Mouse (Mus musculus) layer of hippocampus, adult 2 months (tissue): ENCODE measurements around the gene Snx33. TPM values are rescaled to one million over a fixed set of nuclear protein-coding genes. Genes with fewer than 3 reads are reported as not detected.

Experiments
- DNase-seq, 2 experiments: peaks; one replicate each; pipeline ENCODE4 v3.0.0; 2022; ENCODE audit warnings: low spot score in 2 of 2
- H3K27ac ChIP-seq: fragments of 200-600 bp; 2 replicates; pipeline ENCODE4 v1.8.1; 2022
- H3K4me3 ChIP-seq: fragments of 200-600 bp; 2 replicates; pipeline ENCODE4 v1.8.1; 2022; ENCODE audit warnings: mild to moderate bottlenecking
- CTCF ChIP-seq: fragments of 200-600 bp; conservative IDR thresholded peaks from 2 replicates; pipeline ENCODE4 v1.8.1; 2022; ENCODE audit warnings: antibody characterized with exemption, mild to moderate bottlenecking, moderate library complexity
- total RNA-seq, 2 experiments: library from RNA; stranded (reverse); gene quantifications; 2 replicates each; pipeline ENCODE4 v1.2.3; 2021

Snx33 gene
- total RNA-seq, 2 experiments from 2014 or later: 7.2 to 8.9 TPM

DNA sequence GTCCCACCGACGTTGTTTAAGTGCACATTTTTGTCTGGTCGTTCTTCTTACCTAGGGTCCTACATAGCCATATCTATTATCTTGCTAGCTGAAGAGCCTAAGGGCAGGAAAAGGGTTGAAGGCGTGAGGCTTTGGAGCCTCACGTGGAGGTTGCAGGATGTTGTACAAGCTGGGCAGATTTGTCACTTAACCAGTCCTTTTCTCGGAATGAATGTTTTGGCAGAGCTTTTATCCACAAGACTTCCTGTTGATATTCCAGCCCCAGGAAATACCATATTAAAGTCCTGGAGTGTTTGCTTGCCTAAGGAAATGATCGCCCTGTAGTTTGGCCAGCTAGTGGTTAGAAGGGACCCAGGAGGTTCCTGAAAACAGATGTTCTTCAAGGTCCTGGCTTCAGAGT is 10.2 kb upstream of the Snx33 start:
- Histone ChIP-seq H3K4me3 (peak overlapping the region; percentile 88), H3K27ac (peak overlapping the region; percentile 92)
- no peak for DNase-seq
- no peak for TF ChIP-seq CTCF

DNA sequence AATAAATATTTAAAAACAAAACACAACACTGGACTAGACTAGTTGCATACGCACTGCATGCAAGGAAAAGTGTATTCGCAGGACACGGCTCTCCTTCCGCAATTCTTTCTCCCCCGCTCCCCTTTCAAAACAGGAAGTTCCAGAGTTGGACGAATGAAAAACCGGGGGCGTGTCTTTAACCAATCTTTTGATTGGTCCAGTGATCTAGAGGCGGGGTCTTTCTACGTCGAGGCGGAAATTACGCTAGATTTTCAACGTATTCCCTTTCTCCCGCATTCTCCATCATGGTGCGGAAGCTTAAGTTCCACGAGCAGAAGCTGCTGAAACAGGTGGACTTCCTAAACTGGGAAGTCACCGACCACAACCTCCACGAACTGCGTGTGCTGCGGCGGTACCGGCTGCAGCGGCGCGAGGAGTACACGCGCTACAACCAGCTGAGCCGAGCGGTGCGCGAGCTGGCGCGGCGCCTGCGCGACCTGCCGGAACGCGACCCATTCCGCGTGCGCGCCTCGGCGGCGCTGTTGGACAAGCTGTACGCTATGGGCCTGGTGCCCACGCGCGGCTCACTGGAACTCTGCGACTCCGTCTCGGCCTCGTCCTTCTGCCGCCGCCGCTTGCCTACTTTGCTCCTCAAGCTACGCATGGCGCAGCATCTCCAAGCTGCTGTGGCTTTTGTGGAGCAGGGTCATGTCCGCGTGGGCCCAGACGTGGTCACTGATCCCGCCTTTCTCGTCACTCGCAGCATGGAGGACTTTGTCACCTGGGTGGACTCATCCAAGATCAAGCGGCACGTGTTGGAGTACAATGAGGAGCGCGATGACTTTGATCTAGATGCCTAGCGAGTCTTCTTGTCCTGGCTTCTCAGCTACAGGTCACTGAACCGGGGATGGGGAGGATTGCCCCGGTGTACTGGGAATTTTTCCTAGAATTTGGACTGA is 9.3 kb upstream of the Snx33 start, which contains the start of gene Imp3:
Imp3 (plus strand) TSS at position 253 of the 938 bp plus-strand sequence.
- TF ChIP-seq CTCF: peak; percentile 41
- peak; percentile 89 to 94 for DNase-seq
- Histone ChIP-seq H3K27ac (peak within 1 kb of the TSS; percentile 92), H3K4me3 (peak within 1 kb of the TSS; percentile 88)

DNA sequence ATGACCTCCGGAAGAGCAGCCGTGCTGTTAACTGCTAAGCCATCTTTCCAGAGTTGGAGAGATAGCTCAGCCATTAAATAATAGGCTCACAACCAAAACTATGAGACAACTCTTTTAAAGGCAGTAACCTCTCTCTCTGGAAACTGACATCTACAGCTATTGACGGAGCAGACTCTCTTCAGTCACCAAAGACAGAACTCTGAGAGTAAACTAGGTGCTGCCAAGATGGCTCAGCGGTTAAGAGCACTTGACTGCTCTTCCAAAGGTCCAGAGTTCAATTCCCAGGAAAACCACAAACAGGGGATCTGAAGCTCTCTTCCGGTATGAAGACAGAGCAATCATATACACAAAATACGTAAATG is 8.7 kb upstream of the Snx33 start:
- peak overlapping the region; percentile 92 for H3K27ac ChIP-seq
- TF ChIP-seq CTCF: no peak
- peak overlapping the region; percentile 88 for H3K4me3 ChIP-seq
- DNase-seq: no peak

DNA sequence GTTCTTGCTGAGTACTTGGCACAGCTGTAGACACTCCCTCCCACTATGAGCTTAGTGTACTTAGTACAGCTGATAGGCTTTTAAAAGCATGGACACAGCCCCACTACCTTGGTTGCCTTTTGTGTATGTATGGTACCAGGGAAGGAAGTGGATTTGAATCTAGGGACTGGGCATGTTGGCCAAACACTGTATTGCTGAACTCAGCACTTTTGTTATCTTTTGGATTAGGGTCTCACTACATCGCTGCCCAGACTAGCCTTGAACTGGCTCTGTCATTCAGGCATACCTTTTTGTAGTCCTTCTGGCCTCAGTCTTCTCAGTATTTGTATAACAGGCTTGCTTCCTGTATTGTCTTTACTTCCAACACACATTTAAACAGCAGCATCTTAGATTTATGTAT is 2.4 kb upstream of the Snx33 start:
- Histone ChIP-seq H3K27ac (no peak overlapping the region), H3K4me3 (no peak overlapping the region)
- no peak for TF ChIP-seq CTCF
- no peak for DNase-seq

DNA sequence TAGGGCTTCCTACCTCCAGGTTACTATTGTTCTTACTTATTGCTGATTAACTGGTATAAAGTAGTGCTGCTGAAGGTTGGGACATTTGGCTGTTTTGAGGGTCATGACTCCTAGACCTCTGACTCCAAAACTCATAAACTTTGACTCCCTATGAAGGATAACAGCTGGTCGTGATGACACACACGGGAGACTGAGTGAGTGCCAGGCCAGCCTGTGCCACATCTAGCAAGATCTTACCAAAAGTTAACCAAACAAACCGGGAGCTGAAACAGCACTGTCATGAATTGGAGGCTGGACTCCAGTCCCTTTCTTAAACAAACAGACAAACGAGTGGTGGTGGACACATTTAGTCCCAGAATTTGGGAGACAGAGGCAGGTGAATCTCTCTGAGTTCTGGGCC is 1.3 kb upstream of the Snx33 start:
- no peak for DNase-seq
- TF ChIP-seq CTCF: no peak
- Histone ChIP-seq H3K27ac (no peak overlapping the region), H3K4me3 (no peak overlapping the region)

DNA sequence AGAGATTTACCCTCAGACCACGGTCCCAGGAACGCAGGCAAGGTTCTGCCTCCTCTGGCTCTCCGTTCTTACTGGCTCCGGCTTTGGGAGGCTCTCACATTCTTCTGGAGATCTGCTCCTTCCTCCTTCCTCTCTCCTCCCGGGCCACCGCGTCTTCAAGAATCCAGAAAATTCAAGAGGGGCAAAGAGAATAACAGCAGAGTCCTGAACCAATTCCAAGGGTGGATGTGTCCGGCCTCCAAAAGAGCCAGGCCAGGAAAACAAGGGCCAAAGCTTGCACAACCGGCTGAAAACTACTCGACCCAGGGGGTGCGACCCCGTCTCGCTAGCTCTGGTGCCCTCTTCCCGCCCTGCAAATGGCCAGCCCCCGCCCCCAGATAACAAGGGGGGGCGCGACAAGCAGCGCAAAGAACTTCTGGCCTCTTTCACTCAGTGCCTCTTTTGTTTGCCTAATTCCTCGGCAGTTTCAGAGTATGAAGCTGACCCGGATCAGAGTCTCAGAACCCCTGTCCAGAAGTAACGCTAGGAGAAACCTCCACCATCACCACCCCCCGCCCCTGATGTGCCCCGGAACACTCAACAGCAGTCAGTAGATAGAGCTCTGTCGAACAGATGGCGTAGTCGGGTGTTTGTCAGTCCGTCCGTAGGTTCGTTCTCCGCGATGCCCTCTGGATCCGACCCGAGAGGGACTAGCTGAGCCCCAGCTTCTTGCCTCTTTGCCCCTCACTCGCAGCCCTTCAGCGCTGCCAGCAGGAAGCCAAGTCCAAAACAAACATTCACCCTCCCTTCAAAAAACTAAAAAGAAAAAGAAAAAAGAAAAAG is 769 bp downstream of the Snx33 start:
- no peak for DNase-seq
- TF ChIP-seq CTCF: no peak
- Histone ChIP-seq H3K4me3 (peak overlapping the region; percentile 59), H3K27ac (peak overlapping the region; percentile 90)

DNA sequence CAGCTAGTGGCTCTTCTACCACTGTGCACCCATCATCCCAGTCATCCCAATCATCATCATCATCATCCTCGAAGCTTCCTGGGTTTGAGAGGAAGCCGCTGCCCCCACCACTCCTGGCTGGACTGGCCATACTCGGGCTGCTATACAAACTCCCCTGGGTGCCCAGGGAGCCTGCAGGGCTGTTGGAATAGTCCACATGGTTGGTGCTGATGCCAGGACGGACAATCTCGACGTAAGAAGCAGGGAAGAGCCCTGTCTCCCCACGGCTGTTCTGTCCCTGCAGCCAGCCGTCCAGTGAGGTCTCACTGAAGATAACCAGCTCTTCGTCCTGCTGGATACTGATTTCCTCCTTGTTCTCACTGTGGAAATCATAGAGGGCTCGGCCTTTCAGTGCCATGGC is 1.8 kb downstream of the Snx33 start:
- Histone ChIP-seq H3K4me3 (peak overlapping the region; percentile 59; the same call in 1 of the 2 replicates), H3K27ac (peak overlapping the region; percentile 90)
- no peak for DNase-seq
- no peak for TF ChIP-seq CTCF

DNA sequence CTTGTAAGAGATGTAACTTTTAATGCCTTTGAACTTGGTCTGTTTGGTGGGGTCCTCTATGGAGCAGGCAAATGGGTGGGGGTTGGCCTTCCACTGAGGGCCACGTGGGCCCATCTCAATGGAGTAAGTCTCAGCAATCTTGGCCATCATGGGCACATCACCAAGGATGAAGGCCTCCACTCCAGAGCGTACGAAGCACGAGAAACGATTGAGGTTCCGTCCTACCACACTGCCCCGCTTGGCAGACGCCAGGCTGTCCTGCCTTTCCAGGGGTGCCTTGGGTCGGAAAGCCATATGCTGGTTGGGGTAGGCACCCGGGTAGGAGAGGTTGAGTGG is 2.2 kb downstream of the Snx33 start:
- DNase-seq: no peak
- no peak for TF ChIP-seq CTCF
- Histone ChIP-seq H3K4me3 (peak overlapping the region; percentile 59; the same call in 1 of the 2 replicates), H3K27ac (peak overlapping the region; percentile 90)

DNA sequence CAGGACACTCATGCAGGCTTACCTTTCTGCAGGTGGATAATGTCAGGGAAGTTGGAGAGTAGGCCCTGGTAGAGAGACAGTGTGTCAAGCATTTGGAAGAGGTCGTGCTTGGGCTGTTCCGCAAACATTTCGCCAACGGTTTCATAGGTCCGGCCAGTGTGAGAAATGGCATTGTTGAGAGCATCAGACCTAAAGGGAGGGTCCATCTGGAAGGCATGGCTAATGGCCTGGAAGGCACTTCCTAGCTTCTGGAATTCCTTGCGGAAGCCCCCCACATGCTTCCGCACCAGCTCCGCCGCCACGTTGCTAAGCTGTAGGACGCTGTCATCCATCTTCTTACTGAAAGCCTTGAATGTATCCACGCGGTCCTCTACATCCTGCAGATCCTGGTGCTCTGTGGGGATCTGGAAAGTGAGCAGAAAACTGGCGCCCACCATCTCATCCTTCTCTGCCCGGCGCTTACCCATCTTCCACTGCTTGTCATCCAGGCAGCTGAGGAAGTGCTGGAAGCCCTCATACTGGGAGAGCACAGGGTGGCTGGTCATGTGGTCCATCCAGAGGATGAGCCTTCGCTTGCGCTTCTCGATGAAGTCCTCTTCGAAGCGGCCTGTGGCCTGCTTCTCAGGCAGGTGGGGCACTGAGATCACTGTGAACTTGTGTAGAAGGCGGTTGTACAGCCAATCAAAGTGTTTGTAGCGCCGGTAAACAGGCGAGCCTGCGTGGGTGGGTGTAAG is 2.7 kb downstream of the Snx33 start:
- Histone ChIP-seq H3K27ac (peak overlapping the region; percentile 90), H3K4me3 (peak overlapping the region; percentile 43)
- no peak for TF ChIP-seq CTCF
- DNase-seq: no peak

DNA sequence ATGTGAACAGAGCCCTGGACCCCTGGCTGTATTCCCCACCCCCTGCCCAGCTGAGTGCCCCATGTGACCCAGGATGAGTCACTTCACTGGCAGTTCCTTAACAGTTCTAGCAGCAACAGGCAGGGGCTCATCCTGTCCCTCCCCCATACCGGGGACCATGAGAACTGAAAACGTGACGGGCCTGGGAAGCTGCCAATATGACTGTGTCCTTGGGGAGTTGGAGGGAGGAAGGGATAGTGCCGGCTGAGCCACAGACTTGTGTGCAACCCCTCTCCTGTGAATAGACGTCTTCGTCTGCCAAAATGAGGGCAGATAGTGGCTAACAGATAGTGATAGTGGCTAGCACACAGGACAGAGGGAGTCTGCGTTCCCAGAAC is 3.5 kb downstream of the Snx33 start:
- peak; percentile 35 to 44 for DNase-seq
- Histone ChIP-seq H3K4me3 (peak overlapping the region; percentile 43), H3K27ac (peak overlapping the region; percentile 90)
- TF ChIP-seq CTCF: 0 out of 2 replicates have a peak, but pooled peaks have one; percentile 25

DNA sequence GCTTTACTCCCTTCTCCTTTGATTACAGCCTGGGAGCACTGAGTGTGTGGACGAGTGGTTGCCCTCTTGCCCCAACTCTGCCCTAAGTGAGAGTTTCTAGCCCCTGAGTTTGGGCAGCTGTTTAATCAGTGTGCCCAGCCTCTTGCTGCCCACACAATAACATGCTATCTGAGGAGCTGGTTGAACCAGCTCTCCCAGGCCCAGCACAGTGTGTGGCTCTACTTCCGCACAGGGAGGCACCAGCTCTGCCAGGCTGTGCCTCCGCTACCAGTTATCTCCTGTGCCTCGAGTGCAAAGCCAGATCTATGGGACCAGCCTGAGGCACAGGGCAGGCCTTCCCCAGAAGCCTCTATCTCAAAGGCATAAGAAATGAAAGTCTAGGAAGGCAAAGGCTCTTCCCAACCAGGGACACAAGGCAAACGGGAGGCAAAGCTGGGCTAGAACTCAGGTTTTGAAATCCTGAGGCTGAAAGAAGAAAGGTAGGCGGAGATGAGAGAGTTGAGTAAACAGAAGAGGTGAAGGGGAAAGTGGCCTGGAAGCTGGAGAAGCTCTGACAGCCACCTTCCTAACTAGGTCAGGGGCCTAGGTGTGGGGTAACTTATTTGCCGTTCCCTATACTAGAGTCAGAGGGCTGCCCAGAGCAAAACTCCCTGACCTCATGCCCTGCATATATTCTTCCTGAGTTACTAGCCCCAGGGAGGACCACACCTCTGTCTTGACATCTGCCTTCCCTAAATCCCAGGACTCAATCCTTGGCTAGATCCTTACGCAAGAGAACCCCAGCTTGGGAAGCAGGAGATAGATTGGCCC is 4.1 kb downstream of the Snx33 start:
- no peak for DNase-seq
- TF ChIP-seq CTCF: no peak
- H3K27ac ChIP-seq: peak overlapping the region; percentile 90
- H3K4me3 ChIP-seq: peak overlapping the region; percentile 43

DNA sequence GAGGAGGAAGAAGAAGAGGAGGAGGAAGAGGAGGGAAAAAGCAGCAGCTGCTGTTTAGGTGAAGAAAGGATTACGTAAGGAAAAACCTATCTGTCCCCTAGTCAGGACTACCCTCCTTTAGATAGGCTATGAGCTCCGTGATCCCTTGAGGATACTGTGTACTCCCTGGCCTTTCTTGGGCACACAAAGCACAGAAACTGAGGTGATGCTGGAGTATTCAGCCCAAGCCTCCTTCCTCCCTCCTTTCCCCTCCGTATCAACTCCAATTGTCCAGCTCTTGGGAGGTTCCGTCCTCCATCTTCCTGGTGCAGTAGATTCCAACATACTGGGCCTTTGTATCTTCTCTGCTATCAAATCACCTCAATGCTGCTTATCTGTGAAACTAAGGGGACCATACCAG is 5.4 kb downstream of the Snx33 start:
- 0 out of 2 replicates have a peak overlapping the region, but pooled peaks have one; percentile 23 for H3K27ac ChIP-seq
- no peak overlapping the region for H3K4me3 ChIP-seq
- no peak for DNase-seq
- no peak for TF ChIP-seq CTCF
